Mouse (Mus musculus) liver, embryonic 15.5 days (tissue): Measurements from ENCODE around the gene Exoc3l4. TPM values are rescaled to one million over a fixed set of nuclear protein-coding genes. Genes with fewer than 3 reads are reported as not detected.

Experiments used
- ATAC-seq: fragments of 200-750 bp; cut with Nextera tagmentation; 2 replicates; pipeline ENCODE4 v1.8.0; 2017; ENCODE audit warnings: moderate number of reproducible peaks, mild to moderate bottlenecking, moderate library complexity; ENCODE audit not compliant: insufficient read depth
- H3K27ac ChIP-seq: fragments of 300-500 bp; sonication (generic); replicated peaks from 2 replicates; pipeline ENCODE4 v1.5.1; 2015; ENCODE audit warnings: mild to moderate bottlenecking, inconsistent platforms
- H3K27me3 ChIP-seq: fragments of 300-500 bp; sonication (generic); 2 replicates; pipeline ENCODE4 v1.6.1; 2015; ENCODE audit warnings: mild to moderate bottlenecking, inconsistent platforms
- H3K36me3 ChIP-seq: fragments of 300-500 bp; sonication (generic); replicated peaks from 2 replicates; pipeline ENCODE4 v1.6.1; 2015; ENCODE audit warnings: moderate library complexity, mild to moderate bottlenecking, inconsistent platforms
- H3K4me1 ChIP-seq: fragments of 300-500 bp; sonication (generic); replicated peaks from 2 replicates; pipeline ENCODE4 v1.6.1; 2015; ENCODE audit warnings: inconsistent platforms
- H3K4me2 ChIP-seq: fragments of 300-500 bp; sonication (generic); 2 replicates; pipeline ENCODE4 v1.6.1; 2015; ENCODE audit warnings: moderate library complexity, mild to moderate bottlenecking, inconsistent platforms
- H3K4me3 ChIP-seq: fragments of 300-500 bp; sonication (generic); replicated peaks from 2 replicates; pipeline ENCODE4 v1.5.1; 2015; ENCODE audit warnings: mild to moderate bottlenecking, inconsistent platforms
- H3K9ac ChIP-seq: fragments of 300-500 bp; sonication (generic); 2 replicates; pipeline ENCODE4 v1.6.1; 2015; ENCODE audit warnings: moderate library complexity, mild to moderate bottlenecking, inconsistent platforms
- H3K9me3 ChIP-seq: fragments of 300-500 bp; sonication (generic); replicated peaks from 2 replicates; pipeline ENCODE4 v1.6.1; 2016; ENCODE audit warnings: inconsistent platforms
- WGBS: fragments of 180-500 bp; shearing (Covaris S2); methylation state at CpG from one replicate; pipeline ENCODE4 v1.1.7; 2015; ENCODE audit warnings: mixed read lengths; ENCODE audit not compliant: insufficient replicate concordance; 5-methylcytosine and 5-hydroxymethylcytosine counted together
- polyA plus RNA-seq: library from polyadenylated mRNA; unstranded; fragments of >200 nt; fragmentation: Nextera tagmentation; extraction: Ambion mirVana; gene quantifications from 2 replicates; pipeline ENCODE4 v1.2.1, GENCODE M21; 2015

The Exoc3l4 gene
- 22.5 and 23.5 TPM in 2 replicates for polyA plus RNA-seq

DNA sequence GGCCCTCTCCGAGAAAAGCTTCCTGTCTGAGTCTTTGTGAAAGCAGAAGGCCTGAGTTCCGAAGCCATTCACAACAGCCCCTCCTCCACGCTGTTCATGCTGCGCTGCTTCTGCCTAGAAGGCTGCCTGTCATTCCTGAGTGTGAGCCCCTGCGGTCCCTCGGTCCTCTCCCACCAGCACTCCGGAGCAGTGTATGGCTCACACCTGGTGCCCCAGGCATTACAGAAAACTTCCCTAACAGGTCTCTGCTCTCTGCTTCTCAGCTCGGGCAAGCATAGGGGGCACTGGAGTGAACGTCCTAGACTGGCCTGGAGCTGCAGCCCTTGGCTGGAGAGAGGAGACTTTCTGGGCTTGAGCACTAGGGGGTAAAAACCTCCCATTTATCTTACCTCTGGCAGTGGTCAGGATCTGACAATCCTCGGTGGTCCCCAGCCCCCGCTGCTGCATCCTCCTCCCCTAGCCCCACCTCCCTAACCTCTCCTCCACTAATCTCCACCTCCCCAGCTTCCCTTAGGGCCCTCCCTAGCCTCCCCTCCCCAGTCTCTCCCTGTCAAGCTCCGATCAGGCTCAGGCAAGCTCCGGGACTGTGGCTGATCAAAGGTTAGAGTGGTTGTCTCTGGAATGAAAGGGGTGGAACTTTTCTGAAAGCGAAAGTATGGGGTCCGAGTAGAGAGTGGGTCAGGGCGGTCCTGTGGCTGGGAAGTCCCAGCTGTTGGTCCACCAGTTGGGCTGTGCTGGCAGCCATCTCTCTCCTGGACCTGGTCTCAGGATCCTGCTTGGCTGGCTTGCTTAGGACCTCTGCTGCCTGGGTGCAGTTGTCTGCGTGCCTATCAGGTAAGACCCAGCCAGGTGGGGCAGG, at the start of gene Exoc3l4:
Gene Exoc3l4, plus strand, starts transcription at position 97 of the 859 bp plus-strand sequence.
- peak; percentile 63 for ATAC-seq
- H3K27me3 ChIP-seq: peaks cover 82% of the 10 kb centered on the region
- H3K4me1 ChIP-seq: peaks cover 46% of the 10 kb centered on the region
- no peak within 1 kb of the TSS; the same call in 1 of the 2 replicates for H3K9ac ChIP-seq
- H3K27ac ChIP-seq: peak within 1 kb of the TSS; percentile 73
- H3K4me2 ChIP-seq: peak within 1 kb of the TSS; percentile 59
- WGBS: 5% methylated on average over 17 of the region's 17 CpGs
- H3K36me3 ChIP-seq: no peaks in the 10 kb centered on the region
- peak within 1 kb of the TSS; percentile 46 for H3K4me3 ChIP-seq
- H3K9me3 ChIP-seq: no peaks in the 10 kb centered on the region

DNA sequence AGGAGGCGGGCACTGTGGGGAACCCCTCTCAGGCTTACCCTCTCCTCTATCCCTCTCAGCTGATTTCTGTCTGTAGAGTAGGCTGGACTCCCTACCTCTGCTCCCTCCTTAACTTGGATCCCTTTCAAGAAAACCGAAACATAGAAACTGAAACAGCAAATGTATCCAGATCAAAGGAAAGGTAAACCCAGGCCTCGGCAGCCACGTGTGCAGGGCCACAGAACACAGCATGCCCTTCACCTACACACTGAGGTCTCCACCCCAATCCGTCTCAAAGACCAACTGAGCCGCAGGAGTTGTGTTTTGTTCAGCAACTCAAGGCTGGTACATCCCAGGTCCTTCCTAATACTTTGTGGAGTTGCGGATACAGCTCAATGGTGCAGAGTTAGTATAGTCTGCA, 49.8 kb upstream of the Exoc3l4 start:
- ATAC-seq: 0 out of 2 replicates have a peak, but pooled peaks have one; percentile 18

DNA sequence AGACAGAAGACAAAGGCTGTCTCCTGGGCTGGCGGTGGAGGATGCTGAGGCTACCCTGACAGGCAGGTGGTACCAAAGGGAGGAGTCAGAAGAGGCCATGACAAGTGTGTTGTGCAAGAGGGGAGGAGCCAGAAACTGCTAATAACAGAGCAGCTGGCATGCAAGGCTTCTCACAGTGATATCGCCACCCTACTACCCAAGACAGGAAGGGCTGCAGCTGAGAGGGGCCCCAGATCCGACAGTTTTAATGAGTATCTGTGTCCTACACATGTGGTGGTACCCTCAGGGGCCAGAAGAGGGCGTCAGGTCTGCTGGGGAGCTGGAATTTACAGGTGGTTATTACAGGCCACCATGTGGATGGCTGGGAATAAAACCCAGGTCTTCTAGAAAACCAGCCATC, 46.6 kb upstream of the Exoc3l4 start:
- peak; percentile 43; the same call in 1 of the 2 replicates for ATAC-seq
- Histone ChIP-seq H3K27ac (no peak overlapping the region), H3K4me1 (peaks cover 42% of the 10 kb centered on the region), H3K9ac (no peak overlapping the region), H3K27me3 (peaks cover 15% of the 10 kb centered on the region; the same call in 1 of the 2 replicates), H3K9me3 (no peaks in the 10 kb centered on the region), H3K4me2 (no peak overlapping the region), H3K4me3 (no peak overlapping the region), H3K36me3 (no peaks in the 10 kb centered on the region)
- 27% methylated on average over 4 of the region's 4 CpGs for whole genome bisulfite sequencing

More for the DNA sequence above, 49.8 kb upstream of the Exoc3l4 start:
- Histone ChIP-seq H3K4me2 (no peak overlapping the region), H3K36me3 (no peaks in the 10 kb centered on the region), H3K9ac (no peak overlapping the region), H3K27ac (no peak overlapping the region), H3K4me3 (no peak overlapping the region), H3K27me3 (no peaks in the 10 kb centered on the region), H3K4me1 (peaks cover 49% of the 10 kb centered on the region), H3K9me3 (no peaks in the 10 kb centered on the region)
- 68% methylated on average over 7 of the region's 7 CpGs for whole genome bisulfite sequencing

DNA sequence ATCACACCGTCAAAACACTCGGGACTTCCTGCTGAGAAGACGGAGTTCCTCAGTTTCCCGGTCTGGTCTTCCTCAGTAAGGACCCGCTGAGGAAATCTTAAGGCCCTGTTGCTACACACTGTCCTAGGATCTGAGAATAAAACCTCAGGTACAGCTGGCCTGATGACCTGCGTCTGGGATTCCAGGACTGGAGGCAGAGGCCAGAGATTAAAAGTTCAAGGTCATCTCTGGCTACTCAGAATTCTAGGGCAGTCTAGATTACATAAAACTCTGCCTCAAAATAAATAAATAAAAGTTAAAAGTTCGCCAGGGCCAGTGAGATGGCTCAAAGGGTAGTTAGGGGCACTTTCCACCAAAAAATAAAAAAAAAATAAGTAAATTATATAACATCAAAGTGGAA, 44.9 kb upstream of the Exoc3l4 start:
- Histone ChIP-seq H3K4me1 (peaks cover 44% of the 10 kb centered on the region), H3K4me3 (no peak overlapping the region), H3K27me3 (peaks cover 31% of the 10 kb centered on the region), H3K36me3 (no peaks in the 10 kb centered on the region), H3K9me3 (no peaks in the 10 kb centered on the region), H3K4me2 (no peak overlapping the region), H3K27ac (no peak overlapping the region; the same call in 1 of the 2 replicates), H3K9ac (no peak overlapping the region)
- no peak for ATAC-seq
- WGBS: 68% methylated on average over 7 of the region's 7 CpGs

DNA sequence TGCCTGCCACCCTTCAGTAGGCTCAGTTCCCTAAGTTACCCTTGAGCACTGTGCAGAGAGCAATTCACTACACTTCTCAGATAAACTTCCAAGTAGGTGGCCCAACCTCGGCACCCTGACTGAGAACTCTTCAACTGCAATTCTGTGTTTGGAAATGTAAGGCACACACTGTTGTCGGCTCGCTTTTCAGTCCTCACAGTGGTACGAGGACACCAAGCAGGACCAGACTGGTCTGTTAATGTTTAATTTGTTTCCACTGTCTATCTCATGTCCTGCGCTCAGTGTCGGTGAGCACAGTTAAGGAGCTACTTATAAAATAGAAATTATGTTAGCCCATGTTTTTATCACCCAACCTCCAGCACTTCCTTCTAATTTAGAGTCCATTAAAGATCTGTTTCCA, 43.4 kb upstream of the Exoc3l4 start:
- Histone ChIP-seq H3K36me3 (no peaks in the 10 kb centered on the region), H3K4me3 (no peak overlapping the region), H3K27me3 (peaks cover 46% of the 10 kb centered on the region), H3K9ac (no peak overlapping the region), H3K4me2 (peak overlapping the region; percentile 33; the same call in 1 of the 2 replicates), H3K9me3 (no peaks in the 10 kb centered on the region), H3K27ac (peak overlapping the region; percentile 68), H3K4me1 (peaks cover 45% of the 10 kb centered on the region)
- no peak for ATAC-seq
- 69% methylated on average over 6 of the region's 6 CpGs for WGBS

DNA sequence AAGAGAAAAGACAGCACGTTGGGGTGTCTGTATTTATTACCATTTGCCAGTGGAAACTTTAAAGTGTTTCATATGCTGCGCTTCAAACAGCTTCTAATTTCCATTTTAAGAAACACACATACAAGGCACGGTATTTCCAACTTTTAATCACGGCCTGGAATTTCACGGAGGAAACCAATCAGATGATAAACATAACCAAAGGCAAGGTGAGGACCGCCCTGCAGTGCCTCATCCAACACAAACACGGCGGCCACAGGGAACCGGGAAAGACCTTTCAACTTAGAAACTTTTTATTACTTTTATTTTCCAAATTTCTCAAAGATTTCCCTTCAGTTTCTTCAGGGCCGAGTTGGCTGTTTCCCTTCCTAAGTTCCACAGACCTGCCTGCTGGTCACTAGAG, 42.1 kb upstream of the Exoc3l4 start:
- H3K9me3 ChIP-seq: no peaks in the 10 kb centered on the region
- H3K27me3 ChIP-seq: peaks cover 60% of the 10 kb centered on the region
- WGBS: 62% methylated on average over 10 of the region's 10 CpGs
- ATAC-seq: no peak
- H3K27ac ChIP-seq: no peak overlapping the region
- no peak overlapping the region for H3K9ac ChIP-seq
- peaks cover 42% of the 10 kb centered on the region for H3K4me1 ChIP-seq
- no peak overlapping the region for H3K4me3 ChIP-seq
- H3K4me2 ChIP-seq: peak overlapping the region; percentile 74; the same call in 1 of the 2 replicates
- no peaks in the 10 kb centered on the region for H3K36me3 ChIP-seq

DNA sequence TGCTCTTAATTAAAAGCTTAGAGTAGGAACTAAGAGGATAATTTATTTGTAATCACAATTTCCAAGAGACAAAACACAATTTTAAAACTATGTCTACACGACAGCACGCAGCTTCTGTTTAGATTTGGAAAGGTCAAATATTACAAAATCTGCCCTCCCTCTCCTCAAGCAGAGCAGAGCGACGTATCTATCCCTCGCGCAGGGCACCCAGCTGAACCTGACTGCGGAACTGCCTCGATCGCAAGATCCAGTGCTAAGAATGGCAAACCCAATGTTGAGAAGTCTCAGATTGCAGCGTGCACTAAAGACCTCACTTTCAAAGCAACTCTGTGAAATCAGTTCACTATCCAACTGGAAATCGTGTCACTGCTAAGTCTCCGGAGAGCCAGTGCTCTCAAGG, 41.3 kb upstream of the Exoc3l4 start:
- ATAC-seq: no peak
- H3K4me2 ChIP-seq: peak overlapping the region; percentile 74
- H3K4me3 ChIP-seq: peak overlapping the region; percentile 68
- H3K9ac ChIP-seq: no peak overlapping the region
- peaks cover 33% of the 10 kb centered on the region for H3K4me1 ChIP-seq
- H3K9me3 ChIP-seq: no peaks in the 10 kb centered on the region
- 56% methylated on average over 12 of the region's 12 CpGs for WGBS
- peaks cover 66% of the 10 kb centered on the region for H3K27me3 ChIP-seq
- peak overlapping the region; percentile 63; the same call in 1 of the 2 replicates for H3K27ac ChIP-seq
- no peaks in the 10 kb centered on the region for H3K36me3 ChIP-seq

DNA sequence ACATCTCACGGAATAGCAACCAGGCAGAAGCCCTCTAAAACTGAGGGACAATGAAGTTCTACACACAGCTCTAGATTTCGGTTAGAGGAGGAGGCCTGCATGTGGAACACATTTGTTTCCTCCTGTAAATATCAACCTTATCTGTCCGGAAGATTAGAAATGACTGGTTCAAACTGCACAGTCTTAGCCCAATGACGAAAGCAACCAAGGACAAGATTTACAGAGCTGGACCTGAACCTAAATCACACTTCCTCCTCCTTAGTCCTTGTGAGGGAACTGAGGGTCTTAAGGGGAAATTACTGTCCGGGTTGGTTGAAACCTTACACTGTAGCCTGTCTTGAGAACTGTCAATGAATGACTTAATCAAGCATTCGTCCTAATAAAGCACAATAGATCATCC, 40.8 kb upstream of the Exoc3l4 start:
- WGBS: 9% methylated on average over 6 of the region's 6 CpGs
- ATAC-seq: no peak
- Histone ChIP-seq H3K27me3 (peaks cover 70% of the 10 kb centered on the region), H3K36me3 (no peaks in the 10 kb centered on the region), H3K9me3 (no peaks in the 10 kb centered on the region), H3K4me2 (peak overlapping the region; percentile 74), H3K9ac (no peak overlapping the region), H3K4me3 (peak overlapping the region; percentile 68), H3K27ac (peak overlapping the region; percentile 63; the same call in 1 of the 2 replicates), H3K4me1 (peaks cover 29% of the 10 kb centered on the region)

DNA sequence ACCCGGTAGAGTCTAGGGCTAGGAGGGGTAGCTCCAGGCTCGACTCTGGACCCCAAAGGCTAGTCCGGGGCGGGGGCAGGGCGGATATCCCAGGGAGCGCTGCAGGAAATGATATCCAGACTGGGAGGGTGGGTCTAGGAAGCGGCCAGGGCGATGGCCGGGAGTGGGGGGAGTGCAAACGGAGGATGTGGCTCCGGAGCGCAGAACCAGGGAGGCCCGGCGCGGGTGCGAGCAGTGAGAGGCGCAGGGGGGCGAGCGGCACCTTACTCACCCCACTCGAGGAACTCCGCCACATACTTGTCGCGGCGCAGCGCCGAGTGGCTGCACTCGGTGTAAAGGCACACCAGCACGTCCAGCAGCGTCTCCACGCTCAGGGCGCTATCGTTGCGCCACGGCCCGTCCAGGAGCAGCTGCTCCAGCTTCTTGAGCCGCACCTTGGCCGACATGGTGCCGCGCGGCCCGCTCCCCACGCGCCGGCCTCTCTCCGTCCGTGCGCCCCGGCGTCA, 39.9 kb upstream of the Exoc3l4 start:
- H3K9me3 ChIP-seq: no peaks in the 10 kb centered on the region
- under 1% methylated on average over 40 of the region's 49 CpGs for WGBS
- H3K27ac ChIP-seq: peak overlapping the region; percentile 80
- ATAC-seq: peak; percentile 6
- peak overlapping the region; percentile 74 for H3K4me2 ChIP-seq
- H3K4me3 ChIP-seq: peak overlapping the region; percentile 68
- H3K27me3 ChIP-seq: peaks cover 78% of the 10 kb centered on the region
- H3K4me1 ChIP-seq: peaks cover 25% of the 10 kb centered on the region
- H3K9ac ChIP-seq: peak overlapping the region; percentile 59
- no peaks in the 10 kb centered on the region for H3K36me3 ChIP-seq

DNA sequence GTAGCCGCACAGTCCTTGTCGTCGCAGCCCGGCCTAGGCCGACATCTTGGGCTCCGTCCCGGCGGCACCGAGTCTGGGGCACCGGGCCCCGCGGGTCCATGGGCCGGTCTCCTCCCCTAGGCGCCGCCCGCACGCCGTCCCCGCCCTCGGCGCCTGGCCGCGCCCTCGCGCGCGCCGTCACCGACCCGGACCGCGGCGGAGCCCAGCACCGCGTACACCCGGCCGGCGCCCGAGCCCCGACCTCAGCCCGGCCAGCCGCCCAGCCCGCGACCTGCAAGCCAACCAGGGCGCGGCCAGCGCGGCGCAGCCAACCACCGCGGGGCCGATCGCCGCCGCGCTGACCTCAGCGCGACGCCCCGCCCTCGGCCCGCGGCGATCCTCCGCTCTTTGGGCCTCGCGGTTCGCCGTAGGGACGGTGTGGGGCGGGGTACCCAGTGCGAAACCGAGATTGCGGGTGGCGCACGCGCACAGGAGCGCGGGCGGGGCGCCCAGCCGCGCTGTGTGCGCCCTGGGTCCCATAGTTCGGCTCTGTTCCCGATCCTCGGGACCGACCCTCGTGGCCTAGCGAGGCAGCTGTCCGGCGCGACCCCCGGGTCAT, 39.3 kb upstream of the Exoc3l4 start, which contains the start of gene Cdc42bpb:
Gene Cdc42bpb, minus strand, starts transcription at position 343 of the 598 bp plus-strand sequence.
- H3K36me3 ChIP-seq: no peaks in the 10 kb centered on the region
- peaks cover 80% of the 10 kb centered on the region for H3K27me3 ChIP-seq
- H3K9ac ChIP-seq: peak within 1 kb of the TSS; percentile 59
- ATAC-seq: peak; percentile 88
- WGBS: under 1% methylated on average over 93 of the region's 94 CpGs
- peak within 1 kb of the TSS; percentile 74 for H3K4me2 ChIP-seq
- peak within 1 kb of the TSS; percentile 80 for H3K27ac ChIP-seq
- peak within 1 kb of the TSS; percentile 68 for H3K4me3 ChIP-seq
- H3K4me1 ChIP-seq: peaks cover 23% of the 10 kb centered on the region
- no peaks in the 10 kb centered on the region for H3K9me3 ChIP-seq
